Comparison of ENCODE assay signal across 8 mouse cellular contexts in genomic region chr17:24220435-24221411, GRCm38 (mm10). TPM values are rescaled to one million over a fixed set of nuclear protein-coding genes. Genes with fewer than 3 reads are reported as not detected.
DNase-seq lines count a peak whose midpoint lies in the region; ATAC-seq and TF ChIP-seq lines count a peak whose summit lies in the region.

TSS of gene Tedc2 (minus strand) at chr17:24220851.

- H3K4me2 ChIP-seq in forebrain, embryonic 12.5 days: peak within 1 kb of the TSS; percentile 93
- peak within 1 kb of the TSS; percentile 77 for H3K4me2 ChIP-seq in heart, postnatal 0 days (ENCODE audit: low read depth, low read length)
- H3K4me2 ChIP-seq in liver, embryonic 15.5 days: peak within 1 kb of the TSS; percentile 89
- H3K4me2 ChIP-seq in neural tube, embryonic 11.5 days (ENCODE audit: low read depth): peak within 1 kb of the TSS; percentile 92
- peak within 1 kb of the TSS; percentile 92 for H3K4me2 ChIP-seq in stomach, embryonic 16.5 days (ENCODE audit: low read depth, low read length)

- peaks cover 26% of the 10 kb centered on the region for H3K36me3 ChIP-seq in ES-Bruce4 (ENCODE audit: control insufficient read depth, insufficient read depth, low read length, poor library complexity, severe bottlenecking)
- peaks cover 60% of the 10 kb centered on the region for H3K36me3 ChIP-seq in forebrain, embryonic 12.5 days (replicated peaks)
- peaks cover 41% of the 10 kb centered on the region for H3K36me3 ChIP-seq in heart, postnatal 0 days (replicated peaks; ENCODE audit: control insufficient read depth, insufficient read depth, low read length)
- H3K36me3 ChIP-seq in liver, embryonic 15.5 days (replicated peaks): peaks cover 79% of the 10 kb centered on the region
- peaks cover 13% of the 10 kb centered on the region for H3K36me3 ChIP-seq in neural tube, embryonic 11.5 days (ENCODE audit: control insufficient read depth, insufficient read depth, low read length)
- peaks cover 5% of the 10 kb centered on the region; the same call in 1 of the 2 replicates for H3K36me3 ChIP-seq in stomach, embryonic 16.5 days (ENCODE audit: control insufficient read depth, insufficient read depth, low read length)

- no peaks in the 10 kb centered on the region for H3K27me3 ChIP-seq in ES-Bruce4 (ENCODE audit: control insufficient read depth, insufficient read depth, low read length, poor library complexity, severe bottlenecking)
- H3K27me3 ChIP-seq in forebrain, embryonic 12.5 days: no peaks in the 10 kb centered on the region
- H3K27me3 ChIP-seq in heart, postnatal 0 days (ENCODE audit: control insufficient read depth, insufficient read depth, low read length): no peaks in the 10 kb centered on the region
- H3K27me3 ChIP-seq in liver, embryonic 15.5 days: no peaks in the 10 kb centered on the region
- H3K27me3 ChIP-seq in neural tube, embryonic 11.5 days (ENCODE audit: control insufficient read depth, insufficient read depth, low read length): no peaks in the 10 kb centered on the region
- H3K27me3 ChIP-seq in stomach, embryonic 16.5 days (ENCODE audit: control insufficient read depth, insufficient read depth, low read length): no peaks in the 10 kb centered on the region

- peaks cover 5% of the 10 kb centered on the region for H3K4me1 ChIP-seq in ES-Bruce4 (ENCODE audit: control insufficient read depth, insufficient read depth, low read length)
- H3K4me1 ChIP-seq in forebrain, embryonic 12.5 days: peaks cover 18% of the 10 kb centered on the region
- H3K4me1 ChIP-seq in heart, postnatal 0 days (ENCODE audit: control insufficient read depth, insufficient read depth): peaks cover 13% of the 10 kb centered on the region
- H3K4me1 ChIP-seq in liver, embryonic 15.5 days (replicated peaks): peaks cover 74% of the 10 kb centered on the region
- peaks cover 13% of the 10 kb centered on the region for H3K4me1 ChIP-seq in neural tube, embryonic 11.5 days (ENCODE audit: control insufficient read depth, insufficient read depth, low read length)
- H3K4me1 ChIP-seq in stomach, embryonic 16.5 days (ENCODE audit: control insufficient read depth, insufficient read depth, low read length): peaks cover 14% of the 10 kb centered on the region

- peak; percentile 95 for ATAC-seq in forebrain, embryonic 12.5 days (ENCODE audit: low FRiP score)
- peak; percentile 94 for ATAC-seq in heart, postnatal 0 days (ENCODE audit: insufficient read depth, low read depth)
- peak; percentile 86 for ATAC-seq in liver, embryonic 15.5 days (ENCODE audit: insufficient read depth)
- peak; percentile 86 for ATAC-seq in neural tube, embryonic 11.5 days (ENCODE audit: insufficient read depth, low FRiP score, low TSS enrichment)
- peak; percentile 93 for ATAC-seq in stomach, embryonic 16.5 days (ENCODE audit: insufficient read depth, low FRiP score)

- WGBS in forebrain, embryonic 12.5 days: 6% methylated on average over 41 of the region's 41 CpGs
- WGBS in heart, postnatal 0 days: 2% methylated on average over 41 of the region's 41 CpGs
- 1% methylated on average over 41 of the region's 41 CpGs for WGBS in liver, embryonic 15.5 days (ENCODE audit: insufficient replicate concordance)
- 6% methylated on average over 41 of the region's 41 CpGs for WGBS in neural tube, embryonic 11.5 days
- WGBS in stomach, embryonic 16.5 days: 3% methylated on average over 41 of the region's 41 CpGs

- peak; percentile 45 for TF ChIP-seq POLR2A in ES-Bruce4 (IDR thresholded peaks at IDR 0.05; ENCODE audit: insufficient read depth, low read length)

- TF ChIP-seq EP300 in ES-Bruce4 (IDR thresholded peaks at IDR 0.05; ENCODE audit: insufficient read depth, low read depth, low read length): 0 out of 2 replicates have a peak, but pooled peaks have one; percentile 18
- TF ChIP-seq EP300 in heart, postnatal 0 days (IDR thresholded peaks at IDR 0.05; ENCODE audit: low read depth): no peak

- peak within 1 kb of the TSS; percentile 85 for H3K4me3 ChIP-seq in ES-Bruce4 (ENCODE audit: low read depth, low read length)
- peak within 1 kb of the TSS; percentile 85 for H3K4me3 ChIP-seq in forebrain, embryonic 12.5 days (replicated peaks)
- peak within 1 kb of the TSS; percentile 73 for H3K4me3 ChIP-seq in heart, postnatal 0 days (ENCODE audit: low read depth, low read length)
- peak within 1 kb of the TSS; percentile 92 for H3K4me3 ChIP-seq in liver, embryonic 15.5 days (replicated peaks)
- peak within 1 kb of the TSS; percentile 78 for H3K4me3 ChIP-seq in neural tube, embryonic 11.5 days (ENCODE audit: low read depth, low read length)
- peak within 1 kb of the TSS; percentile 73 for H3K4me3 ChIP-seq in stomach, embryonic 16.5 days (replicated peaks; ENCODE audit: low read length)

- no peaks in the 10 kb centered on the region for H3K9me3 ChIP-seq in ES-Bruce4 (replicated peaks; ENCODE audit: control insufficient read depth, insufficient read depth, low read length, poor library complexity, severe bottlenecking)
- no peaks in the 10 kb centered on the region for H3K9me3 ChIP-seq in forebrain, embryonic 12.5 days
- H3K9me3 ChIP-seq in heart, postnatal 0 days (replicated peaks; ENCODE audit: control insufficient read depth, low read length): no peaks in the 10 kb centered on the region
- no peaks in the 10 kb centered on the region for H3K9me3 ChIP-seq in liver, embryonic 15.5 days (replicated peaks)
- no peaks in the 10 kb centered on the region for H3K9me3 ChIP-seq in neural tube, embryonic 11.5 days (ENCODE audit: control insufficient read depth, low read length)
- no peaks in the 10 kb centered on the region for H3K9me3 ChIP-seq in stomach, embryonic 16.5 days (replicated peaks; ENCODE audit: control insufficient read depth, low read length)

- peak within 1 kb of the TSS; percentile 67 for H3K9ac ChIP-seq in ES-Bruce4 (ENCODE audit: low read depth, poor library complexity, severe bottlenecking)
- peak within 1 kb of the TSS; percentile 74 for H3K9ac ChIP-seq in forebrain, embryonic 12.5 days
- H3K9ac ChIP-seq in heart, postnatal 0 days (replicated peaks; ENCODE audit: low read depth, low read length): peak within 1 kb of the TSS; percentile 71
- peak within 1 kb of the TSS; percentile 84 for H3K9ac ChIP-seq in liver, embryonic 15.5 days
- peak within 1 kb of the TSS; percentile 69 for H3K9ac ChIP-seq in neural tube, embryonic 11.5 days (ENCODE audit: low read length)
- H3K9ac ChIP-seq in stomach, embryonic 16.5 days (ENCODE audit: low read length): peak within 1 kb of the TSS; percentile 82

- H3K27ac ChIP-seq in ES-Bruce4 (ENCODE audit: insufficient read depth, low read length): peak within 1 kb of the TSS; percentile 45
- H3K27ac ChIP-seq in forebrain, embryonic 12.5 days: peak within 1 kb of the TSS; percentile 48; the same call in 1 of the 2 replicates
- H3K27ac ChIP-seq in heart, postnatal 0 days (ENCODE audit: low read depth): peak within 1 kb of the TSS; percentile 43; the same call in 1 of the 2 replicates
- H3K27ac ChIP-seq in liver, embryonic 15.5 days (replicated peaks): peak within 1 kb of the TSS; percentile 90
- no peak within 1 kb of the TSS for H3K27ac ChIP-seq in neural tube, embryonic 11.5 days (ENCODE audit: low read depth, low read length)
- peak within 1 kb of the TSS; percentile 13; the same call in 1 of the 2 replicates for H3K27ac ChIP-seq in stomach, embryonic 16.5 days (ENCODE audit: low read length)

- peak; percentile 91 for DNase-seq in c-Kit-positive CD71-positive TER-119-positive erythroid progenitor cells, embryonic 14.5 days (ENCODE audit: low spot score)
- peak; percentile 93 for DNase-seq in heart, postnatal 0 days (ENCODE audit: low spot score)
- DNase-seq in kidney, postnatal 4 days: peak; percentile 95
- DNase-seq in neural tube, embryonic 11.5 days (ENCODE audit: low spot score): peak; percentile 92

- no peak for TF ChIP-seq CTCF in ES-Bruce4 (IDR thresholded peaks at IDR 0.05; ENCODE audit: low read depth, low read length)
- peak; percentile 12; the same call in 1 of the 2 replicates for TF ChIP-seq CTCF in heart, postnatal 0 days (IDR thresholded peaks at IDR 0.05; ENCODE audit: low read depth)

RNA-seq across cellular contexts. Expression of gene Tedc2, which starts in this region (rescaled TPM):
- polyA plus RNA-seq in ES-Bruce4 (2011; ENCODE audit: insufficient read depth, insufficient read length, low read depth, missing spikeins): 21.0 and 24.5 TPM in 2 replicates
- polyA plus RNA-seq in forebrain, embryonic 12.5 days (2016; fragmentation: Nextera tagmentation; extraction: Ambion mirVana): 15.3 and 16.7 TPM in 2 replicates
- 12.7 and 13.6 TPM in 2 replicates for total RNA-seq in heart, postnatal 0 days (2014; rRNA removed; ENCODE audit: low replicate concordance)
- 3.1 and 4.2 TPM in 2 replicates for polyA plus RNA-seq in heart, postnatal 0 days (2015; fragmentation: Nextera tagmentation; extraction: Ambion mirVana)
- 8.2 and 9.6 TPM in 2 replicates for polyA plus RNA-seq in liver, embryonic 15.5 days (2015; fragmentation: Nextera tagmentation; extraction: Ambion mirVana)
- 16.7 and 18.3 TPM in 2 replicates for polyA plus RNA-seq in neural tube, embryonic 11.5 days (2014; fragmentation: Nextera tagmentation; extraction: Ambion mirVana)
- polyA plus RNA-seq in stomach, embryonic 16.5 days (2015; fragmentation: Nextera tagmentation; extraction: Ambion mirVana): 7.6 and 9.7 TPM in 2 replicates
